Mouse (Mus musculus) kidney, adult 2 months (tissue): ENCODE data around the gene Cemip.

Experiments used
- CTCF ChIP-seq: fragments of 200-500 bp; conservative IDR thresholded peaks from 2 replicates; pipeline ENCODE4 v1.5.1; 2011; ENCODE audit warnings: low read depth, mild to moderate bottlenecking, control low read depth, low read length, moderate library complexity, mixed read lengths; ENCODE audit not compliant: insufficient read depth, insufficient read length
- POLR2A ChIP-seq: fragments of 200-500 bp; IDR thresholded peaks from one replicate; pipeline ENCODE4 v1.6.1; 2011; ENCODE audit warnings: low read depth, low read length, control low read depth

GRCm38 (mm10) chr7:84026090-84026489 lies 60.2 kb downstream of the Cemip start:
- no peak for TF ChIP-seq CTCF
- TF ChIP-seq POLR2A: no peak
